Mouse (Mus musculus) C2C12 (cell line): Measurements from ENCODE around the gene Hpcal1.

ENCODE experiments used
- CEBPB ChIP-seq: IDR thresholded peaks from one replicate; pipeline ENCODE4 v1.6.1; 2011; ENCODE audit warnings: low read depth, mild to moderate bottlenecking, control low read depth, moderate library complexity
- CTCF ChIP-seq: IDR thresholded peaks from one replicate; pipeline ENCODE4 v1.5.1; 2011; ENCODE audit not compliant: control insufficient read depth, insufficient read depth, insufficient read length
- FOSL1 ChIP-seq: IDR thresholded peaks from one replicate; pipeline ENCODE4 v1.8.0; 2011; ENCODE audit warnings: mild to moderate bottlenecking, low read length; ENCODE audit not compliant: poor library complexity, insufficient read depth, severe bottlenecking
- MYOD1 ChIP-seq: IDR thresholded peaks from one replicate; pipeline ENCODE4 v1.6.1; 2011; ENCODE audit warnings: low read depth; ENCODE audit not compliant: control insufficient read depth, insufficient read length
- USF1 ChIP-seq: IDR thresholded peaks from one replicate; pipeline ENCODE4 v1.6.1; 2011; ENCODE audit warnings: low read depth, mild to moderate bottlenecking, control low read depth, moderate library complexity

DNA sequence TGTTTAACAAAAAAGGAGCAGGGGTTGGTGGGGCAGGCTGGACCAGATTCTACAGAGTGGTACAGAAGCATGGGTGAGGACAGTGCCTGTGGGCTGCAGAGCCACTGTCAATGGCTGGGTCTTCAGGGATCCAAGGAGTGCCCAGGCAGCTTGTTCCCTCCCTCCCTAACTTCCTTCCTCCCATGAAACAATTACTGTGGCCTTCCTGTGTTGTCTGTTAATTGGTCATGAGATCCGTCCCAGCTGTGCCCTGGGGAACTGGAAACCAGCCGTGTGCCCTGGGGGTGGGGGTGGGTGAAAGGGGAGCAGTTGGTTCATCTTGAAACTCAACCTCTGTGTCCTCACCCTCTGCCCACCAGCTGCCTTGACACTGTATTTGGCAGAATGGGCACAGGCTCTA, 79.9 kb downstream of the Hpcal1 start:
- TF ChIP-seq USF1 (no peak), CTCF (no peak), CEBPB (no peak), MYOD1 (peak; percentile 7), FOSL1 (no peak)
